Mouse (Mus musculus) cerebellum, adult (tissue): Measurements from ENCODE around the gene Katnb1.

Source experiments
- ATAC-seq: cut with Nextera tagmentation; 2 replicates; pipeline ENCODE4 v1.9.2; 2017; ENCODE audit warnings: mild to moderate bottlenecking, moderate library complexity, mixed read lengths; ENCODE audit not compliant: insufficient number of reproducible peaks, low FRiP score, low TSS enrichment

The Katnb1 gene

DNA sequence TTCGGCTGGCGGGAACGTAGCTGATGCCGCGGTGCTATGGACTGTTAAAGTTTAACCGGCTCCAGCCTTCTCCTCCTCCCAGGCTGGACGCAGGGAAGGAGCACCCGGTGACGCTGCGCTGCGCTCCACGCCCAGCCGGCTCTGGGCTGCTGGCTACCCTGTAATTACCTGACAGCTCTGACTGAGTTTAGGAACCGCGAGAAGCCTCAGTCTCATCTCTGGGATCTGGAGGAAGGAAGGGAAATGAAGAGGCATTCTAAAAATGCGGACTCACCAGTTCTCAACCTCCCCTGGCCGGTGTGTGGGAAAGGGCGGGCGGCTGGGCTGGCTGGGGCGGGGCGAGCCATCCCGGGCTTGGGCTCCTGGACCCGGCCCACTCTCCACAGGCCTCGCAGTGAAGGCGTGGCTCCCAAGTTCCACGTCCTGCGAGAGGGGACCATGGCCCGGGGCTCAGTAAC, 56.7 kb downstream of the Katnb1 start:
- ATAC-seq = peak; percentile 47; the same call in 1 of the 2 replicates

DNA sequence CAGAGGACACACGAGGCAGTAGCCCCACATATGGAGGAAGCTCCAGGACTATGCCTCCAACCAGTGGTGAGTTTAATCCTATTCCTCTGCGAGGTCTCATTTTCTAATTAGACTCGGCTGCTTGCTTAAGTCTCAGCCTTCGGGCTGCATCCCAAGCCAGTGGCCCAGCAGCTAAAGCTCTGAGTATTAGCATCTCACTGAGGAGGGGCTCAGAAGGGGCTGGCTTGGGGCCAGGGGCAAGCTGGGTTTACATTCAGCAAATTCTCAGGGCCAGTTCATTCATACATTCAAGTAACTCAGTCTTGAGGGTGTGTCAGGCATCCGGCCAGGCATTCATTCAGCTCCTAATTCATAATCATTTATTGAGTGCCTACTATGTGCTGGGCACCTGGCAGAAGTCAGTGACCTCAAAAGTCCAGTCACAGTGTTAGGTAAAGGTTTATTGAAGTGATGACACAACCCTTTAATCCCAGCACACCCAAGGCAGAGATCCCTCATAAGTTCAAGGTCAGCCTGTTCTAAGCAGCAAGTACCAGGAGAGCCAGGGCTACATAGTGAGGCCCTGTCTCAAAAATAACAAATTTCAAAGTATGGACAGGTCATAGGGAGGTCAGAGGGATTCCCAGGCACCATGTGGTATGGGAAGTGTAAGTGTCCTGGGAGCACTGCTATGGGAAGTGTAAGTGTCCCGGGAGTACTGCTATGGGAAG, 57.5 kb downstream of the Katnb1 start:
- ATAC-seq = no peak

DNA sequence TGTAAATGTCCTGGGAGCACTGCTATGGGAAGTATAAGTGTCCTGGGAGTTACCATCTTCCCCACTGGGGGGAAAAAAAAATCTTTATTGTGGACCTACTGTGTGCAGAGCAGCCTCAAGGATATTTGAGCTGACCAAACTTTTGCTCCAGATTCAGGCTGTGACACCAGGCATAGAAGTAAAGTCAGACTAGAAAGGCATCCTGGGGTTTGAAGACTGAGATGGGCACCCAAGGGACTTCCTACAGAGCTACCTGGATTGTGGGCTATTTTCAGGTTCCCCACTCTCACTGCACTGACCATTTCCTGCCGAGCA, 58.0 kb downstream of the Katnb1 start:
- no peak for ATAC-seq

DNA sequence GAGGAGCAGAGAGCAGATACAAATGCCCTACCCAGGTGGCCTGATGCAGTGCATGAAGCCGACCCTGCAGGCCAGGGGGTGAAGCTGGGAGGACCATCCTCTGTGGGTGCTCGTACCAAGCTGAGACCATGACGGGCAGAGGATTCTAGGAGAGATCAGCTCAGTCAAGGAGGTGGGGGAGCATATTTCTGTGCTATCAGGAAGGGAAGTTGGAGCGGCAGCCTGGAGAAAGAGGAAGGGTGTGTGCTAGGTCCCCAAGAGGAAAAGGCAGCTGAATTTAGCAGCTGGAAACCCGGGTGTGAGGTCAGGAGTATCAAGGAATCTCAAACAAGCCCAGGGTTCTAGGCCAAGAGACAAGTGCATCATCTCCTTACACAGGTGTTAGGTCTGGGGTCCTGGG, 59.6 kb downstream of the Katnb1 start:
- ATAC-seq = no peak

DNA sequence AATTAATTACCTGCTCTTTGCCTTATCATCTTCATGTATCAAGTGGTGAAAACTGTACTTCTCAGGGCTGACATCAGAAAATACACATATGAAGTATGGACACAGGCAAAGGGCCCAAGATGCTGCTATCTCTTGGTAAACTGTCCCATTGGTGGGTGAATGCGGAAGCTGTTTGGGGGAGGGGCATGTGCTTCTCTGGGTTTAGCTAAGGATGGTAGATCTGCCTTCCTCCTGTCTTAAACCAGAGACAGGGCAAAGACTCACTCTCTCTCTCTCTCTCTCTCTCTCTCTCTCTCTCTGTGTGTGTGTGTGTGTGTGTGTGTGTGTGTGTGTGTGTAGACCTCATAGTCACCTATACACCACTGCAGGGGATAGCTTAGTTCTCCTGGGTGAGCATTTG, 60.0 kb downstream of the Katnb1 start:
- ATAC-seq = no peak

DNA sequence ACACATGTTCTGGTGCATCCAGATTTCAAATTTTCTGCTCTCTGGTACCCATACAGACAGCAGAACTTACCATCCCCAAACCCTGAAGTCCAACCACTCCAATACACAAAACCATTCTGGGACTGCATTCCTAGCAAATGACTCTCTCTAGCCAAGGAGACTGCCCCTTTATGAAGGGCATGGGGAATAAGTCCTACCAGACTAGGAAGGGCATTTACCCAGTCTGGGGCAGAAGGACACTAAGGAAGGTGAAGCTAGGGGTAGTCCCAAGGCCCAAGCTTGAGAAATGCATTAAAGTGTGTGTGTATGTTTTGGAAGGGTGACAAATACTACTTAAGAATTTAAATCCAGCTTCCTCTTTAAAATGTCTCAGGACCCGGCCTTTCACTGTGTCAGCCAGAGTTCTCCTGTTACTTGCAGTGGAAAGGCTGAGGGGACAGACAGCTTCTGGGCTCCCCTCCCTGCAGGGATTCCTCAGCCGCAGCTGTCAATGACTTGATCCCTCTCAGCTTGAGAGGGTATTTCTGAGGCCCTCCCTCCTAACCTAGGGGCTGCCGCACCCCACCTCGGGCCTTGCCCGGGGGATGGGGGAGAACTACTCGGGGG, 60.6 kb downstream of the Katnb1 start:
- no peak for ATAC-seq

DNA sequence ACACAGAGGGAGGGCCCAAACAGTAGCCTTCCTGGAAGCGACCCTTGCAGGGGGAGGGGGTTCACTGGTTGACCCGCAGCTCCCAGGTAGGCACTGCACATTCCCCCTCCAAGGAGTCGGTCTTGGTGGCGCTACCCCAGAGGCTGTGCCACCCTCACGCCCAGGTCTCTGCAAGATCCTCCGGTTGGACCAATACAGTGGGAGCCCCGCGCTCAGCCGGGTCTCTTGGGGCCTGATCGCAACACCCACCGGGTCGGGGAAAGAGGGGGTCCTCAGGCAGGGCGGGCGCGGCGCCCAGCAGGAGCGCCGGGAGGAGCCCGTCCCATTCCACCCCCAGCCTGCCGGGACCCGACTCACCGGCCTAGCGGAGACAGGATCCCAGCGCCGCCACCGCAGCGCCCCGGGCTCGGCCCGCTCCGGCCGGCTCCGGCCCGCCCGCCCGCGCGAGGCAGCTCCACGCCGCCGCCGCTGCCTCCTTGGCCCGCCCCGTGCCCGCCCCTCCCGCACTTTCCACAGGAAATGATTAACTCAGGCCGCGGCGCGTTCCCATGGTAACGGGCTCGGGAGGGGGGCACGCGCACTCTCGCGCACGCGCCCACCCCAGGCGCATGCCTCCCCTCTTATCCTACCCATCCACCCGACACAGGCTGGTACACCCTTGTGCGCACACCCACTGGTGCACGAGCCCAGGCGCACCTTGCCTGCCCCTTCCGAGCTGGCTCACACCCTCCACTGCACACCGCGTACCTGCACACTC, 61.3 kb downstream of the Katnb1 start:
- peak; percentile 64 for ATAC-seq

DNA sequence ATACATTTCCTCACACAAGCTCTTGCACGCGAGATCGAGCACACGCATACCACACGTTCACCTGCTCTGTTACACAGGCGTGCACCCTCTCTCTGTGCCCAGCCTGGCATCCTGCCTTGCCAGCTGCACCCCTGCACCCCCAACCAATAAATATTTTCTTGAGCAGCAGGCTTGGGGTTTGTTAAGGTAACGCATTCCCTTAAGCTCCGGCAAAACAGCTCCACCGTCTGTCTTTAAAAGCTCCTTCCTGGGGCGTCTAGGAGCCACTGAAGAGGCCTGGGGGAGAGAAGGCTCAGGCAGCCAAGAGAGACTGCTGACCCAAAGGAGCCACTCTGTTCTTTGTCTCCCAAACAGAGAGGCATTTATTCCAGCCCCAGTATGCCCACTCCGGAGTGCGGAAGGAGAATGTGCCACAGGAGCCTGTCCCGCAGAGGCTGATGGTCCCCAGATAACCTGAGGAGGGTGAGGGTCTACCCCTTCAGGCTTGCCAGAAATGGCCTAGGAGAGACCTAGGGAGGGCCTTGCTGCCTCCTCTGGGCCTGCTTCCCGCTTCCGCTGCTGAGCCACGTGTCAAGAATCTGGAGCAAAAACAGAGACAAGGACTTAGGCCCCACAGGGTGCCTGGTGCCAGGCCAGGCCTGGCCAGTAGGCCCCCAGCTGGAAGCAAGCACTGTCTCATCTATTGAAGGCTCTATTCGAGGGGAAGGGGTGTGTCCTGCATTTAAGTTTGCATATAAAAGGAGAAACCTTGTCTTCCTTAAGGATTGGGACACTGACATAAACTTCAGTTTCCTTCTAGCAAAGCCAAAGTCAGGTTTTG, 62.2 kb downstream of the Katnb1 start:
- no peak for ATAC-seq

DNA sequence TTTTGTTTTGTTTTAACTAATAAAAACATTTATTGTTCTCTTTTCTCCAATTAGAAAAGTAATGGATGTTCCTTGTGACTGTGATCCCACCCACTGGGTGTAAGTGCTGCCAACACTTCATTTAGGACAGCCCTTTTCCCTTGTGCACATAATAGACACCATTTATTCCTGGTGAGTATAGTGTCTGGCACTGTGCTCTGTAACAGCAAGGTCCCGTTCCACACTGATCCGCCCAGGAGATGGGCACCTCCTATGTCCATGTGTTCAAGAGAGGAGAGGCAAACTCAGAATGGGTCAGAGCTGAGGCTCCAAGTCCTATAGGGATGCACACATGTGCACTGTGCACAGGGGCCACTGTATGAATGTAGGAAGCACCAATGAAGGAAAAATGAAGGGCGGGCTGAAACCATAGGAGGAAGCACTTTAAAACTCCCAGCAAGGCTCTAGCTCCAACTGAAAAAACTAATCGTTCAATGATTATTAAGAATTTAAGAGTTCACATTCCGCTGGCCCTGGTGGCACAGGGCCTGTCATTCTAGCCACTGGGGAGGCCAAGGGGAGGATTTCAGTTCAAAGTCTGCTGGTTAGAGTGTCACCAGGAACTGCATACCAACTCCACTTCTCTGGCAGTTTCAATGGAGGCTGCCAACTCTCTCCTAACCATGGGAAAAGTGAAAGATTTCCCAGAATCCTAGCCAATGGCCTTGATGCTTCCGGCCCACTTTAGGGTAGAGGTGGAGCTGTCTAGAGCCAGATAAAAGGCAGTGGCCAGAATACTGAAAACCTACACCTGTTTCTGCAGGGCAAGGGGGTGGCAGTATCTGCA, 63.0 kb downstream of the Katnb1 start:
- no peak for ATAC-seq

DNA sequence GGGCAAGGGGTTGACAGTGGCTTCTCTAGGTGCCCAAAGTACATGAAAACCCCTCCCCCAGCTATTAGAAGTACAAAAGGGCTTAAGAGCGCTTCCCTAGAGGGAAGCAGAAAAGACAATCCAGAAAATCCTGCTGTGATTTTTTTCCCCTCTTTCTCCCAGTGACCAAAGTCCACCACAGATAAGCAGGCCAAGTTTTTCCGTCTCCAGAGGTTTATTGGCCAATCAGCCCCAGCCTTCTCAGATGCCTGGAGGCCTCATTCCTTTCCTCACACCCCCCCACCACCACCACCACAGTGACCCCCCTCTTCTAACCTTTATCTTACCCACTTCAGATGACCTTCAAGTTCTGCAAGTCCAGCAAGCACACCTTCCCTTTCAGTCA, 63.6 kb downstream of the Katnb1 start:
- ATAC-seq = no peak

DNA sequence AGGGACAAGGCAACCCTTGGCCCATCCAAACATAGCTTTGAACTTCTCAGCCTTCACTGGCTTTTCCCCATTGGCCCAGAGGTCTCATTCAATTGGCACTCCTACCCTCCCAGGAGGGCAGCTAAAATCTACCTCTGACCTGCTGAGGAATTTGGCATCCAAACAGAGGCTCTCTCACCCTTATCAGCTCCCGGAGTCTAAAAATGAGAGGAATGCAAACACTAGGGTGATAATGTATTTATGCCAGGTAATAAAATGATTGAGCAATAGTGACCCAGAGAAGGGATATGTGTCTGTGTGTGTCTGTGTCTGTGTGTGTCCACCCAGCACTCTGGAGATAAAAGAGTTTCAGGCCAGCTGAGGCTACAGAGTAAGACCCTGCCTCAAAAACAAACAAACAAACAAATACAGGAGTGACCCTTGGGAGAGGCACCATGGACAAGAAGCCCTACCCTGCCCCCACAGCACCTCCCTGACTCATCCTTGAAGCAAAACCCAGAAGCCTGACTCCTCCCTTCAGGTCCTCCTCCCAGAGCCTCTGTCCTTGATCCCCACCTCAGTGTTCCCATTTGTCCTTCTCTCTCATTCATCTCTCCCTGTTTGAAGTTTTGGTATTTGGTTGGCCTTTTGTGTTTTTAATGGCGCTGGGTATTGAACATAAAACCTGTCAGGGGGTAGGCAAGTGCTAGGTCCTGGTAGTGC, 65.2 kb downstream of the Katnb1 start:
- no peak for ATAC-seq

DNA sequence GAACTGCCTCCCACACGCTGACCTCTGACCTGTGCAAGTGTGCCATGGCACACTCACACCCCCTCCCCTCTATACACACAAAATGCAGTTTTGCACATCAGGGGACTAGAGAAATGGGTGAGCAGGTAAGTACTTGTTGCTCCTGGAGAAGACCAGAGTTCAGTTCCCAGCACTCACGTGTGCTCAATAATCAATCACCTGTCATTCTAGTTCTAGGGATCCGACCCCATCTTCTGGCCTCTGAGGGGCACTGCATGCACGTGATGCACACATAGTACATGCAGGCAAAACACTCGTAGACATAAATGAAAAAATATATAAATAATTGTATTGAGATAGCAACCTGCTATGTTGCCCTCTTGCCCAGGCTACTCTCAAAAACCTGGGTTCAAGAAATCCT, 65.9 kb downstream of the Katnb1 start:
- ATAC-seq = no peak

DNA sequence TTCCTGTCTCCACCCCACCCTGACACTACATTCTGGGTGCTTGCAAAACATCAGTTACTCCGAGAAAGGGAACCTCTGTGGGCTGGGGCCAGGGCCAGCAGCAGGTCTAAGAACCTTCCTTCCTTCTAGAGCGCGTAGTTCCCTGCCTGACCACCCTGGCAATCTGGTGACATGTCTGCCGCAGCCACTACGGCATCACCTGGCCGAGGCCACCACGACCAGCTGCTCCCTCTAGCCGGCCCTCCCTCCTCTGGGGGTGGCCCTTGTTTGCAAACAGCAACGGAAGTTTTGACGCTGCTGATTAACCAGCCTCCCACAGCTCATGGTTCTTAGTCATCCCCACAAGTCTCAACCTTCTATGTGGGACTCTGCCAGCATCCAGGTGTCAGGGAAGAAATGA, 68.4 kb downstream of the Katnb1 start:
- ATAC-seq = no peak

DNA sequence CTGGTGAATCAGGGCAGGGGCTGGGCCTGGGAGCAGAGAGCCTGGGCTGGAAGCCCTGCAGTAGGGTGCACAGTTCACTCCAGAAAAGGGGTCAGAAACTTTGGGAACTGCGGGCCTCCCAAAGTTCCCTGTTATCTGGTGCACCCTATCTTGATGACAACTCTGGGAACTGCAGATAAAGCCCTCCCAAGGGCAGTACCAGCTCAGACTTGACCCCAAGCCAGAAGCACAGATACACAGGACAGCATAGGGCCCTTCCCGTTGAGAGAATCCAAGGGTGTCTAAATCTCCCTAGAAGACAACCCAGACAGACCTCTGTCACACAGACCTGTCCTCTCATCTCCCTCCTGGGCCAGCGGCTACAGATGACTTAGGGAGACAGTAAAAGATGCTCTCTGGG, 69.6 kb downstream of the Katnb1 start:
- no peak for ATAC-seq
